Mouse (Mus musculus): ENCODE data around the gene Bcat2. TPM values are rescaled to one million over a fixed set of nuclear protein-coding genes. Genes with fewer than 3 reads are reported as not detected.

Bcat2 gene
- polyA plus RNA-seq, 1 experiment from 2014 or later, result 24.7 TPM

DNA sequence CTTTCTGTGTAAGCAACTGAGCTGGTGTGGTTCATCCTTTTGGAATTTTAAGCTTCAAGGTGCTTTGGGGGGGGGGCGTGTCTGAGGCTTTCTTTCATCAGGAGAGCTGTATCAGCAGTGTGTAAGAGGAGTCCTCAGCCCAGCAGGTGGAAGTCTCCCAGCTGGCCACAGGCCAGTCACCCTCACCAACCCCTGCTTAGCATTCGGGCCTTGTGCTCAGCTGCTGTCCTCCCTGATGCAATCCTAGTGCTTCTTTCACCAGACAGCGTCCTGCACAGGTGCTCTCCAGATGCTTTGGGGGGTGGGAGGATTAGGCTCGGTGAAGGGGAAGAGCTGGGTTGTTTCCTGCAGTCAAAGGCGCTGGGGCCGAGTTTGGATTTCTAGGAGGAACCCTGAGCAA lies 46.3 kb downstream of the Bcat2 start:
- H3K4me3 ChIP-seq (ENCODE audit: low read depth, low read length), result no peak overlapping the region
- H3K27ac ChIP-seq (ENCODE audit: low read depth, low read length), result no peak overlapping the region
- ATAC-seq (ENCODE audit: low FRiP score), result no peak
- H3K9ac ChIP-seq (ENCODE audit: low read length), result no peak overlapping the region
- H3K36me3 ChIP-seq (ENCODE audit: control insufficient read depth, insufficient read depth, low read length), result no peaks in the 10 kb centered on the region
- peaks cover 17% of the 10 kb centered on the region for H3K27me3 ChIP-seq (ENCODE audit: control insufficient read depth, insufficient read depth, low read length)
- H3K9me3 ChIP-seq (ENCODE audit: control insufficient read depth, low read length), result no peaks in the 10 kb centered on the region
- no peak for DNase-seq (ENCODE audit: low spot score, missing footprints)
- H3K4me2 ChIP-seq, result no peak overlapping the region
- H3K4me1 ChIP-seq (ENCODE audit: control insufficient read depth, insufficient read depth, low read length), result no peaks in the 10 kb centered on the region
- WGBS, result 24% methylated on average over 6 of the region's 6 CpGs

GRCm38 (mm10) chr7:45617042-45617695 lies 47.2 kb downstream of the Bcat2 start, which contains the start of gene Fut1:
Gene Fut1 (plus strand): TSS chr7:45617289.
- ATAC-seq (ENCODE audit: low FRiP score) (no peak), DNase-seq (ENCODE audit: low spot score, missing footprints) (no peak)
- WGBS, result 7% methylated on average over 31 of the region's 31 CpGs
- Histone ChIP-seq H3K27ac (ENCODE audit: low read depth, low read length) (no peak within 1 kb of the TSS), H3K9me3 (ENCODE audit: control insufficient read depth, low read length) (no peaks in the 10 kb centered on the region), H3K4me3 (ENCODE audit: low read depth, low read length) (no peak within 1 kb of the TSS), H3K27me3 (ENCODE audit: control insufficient read depth, insufficient read depth, low read length) (peaks cover 17% of the 10 kb centered on the region), H3K4me2 (no peak within 1 kb of the TSS), H3K36me3 (ENCODE audit: control insufficient read depth, insufficient read depth, low read length) (no peaks in the 10 kb centered on the region), H3K4me1 (ENCODE audit: control insufficient read depth, insufficient read depth, low read length) (no peaks in the 10 kb centered on the region), H3K9ac (ENCODE audit: low read length) (no peak within 1 kb of the TSS)

DNA sequence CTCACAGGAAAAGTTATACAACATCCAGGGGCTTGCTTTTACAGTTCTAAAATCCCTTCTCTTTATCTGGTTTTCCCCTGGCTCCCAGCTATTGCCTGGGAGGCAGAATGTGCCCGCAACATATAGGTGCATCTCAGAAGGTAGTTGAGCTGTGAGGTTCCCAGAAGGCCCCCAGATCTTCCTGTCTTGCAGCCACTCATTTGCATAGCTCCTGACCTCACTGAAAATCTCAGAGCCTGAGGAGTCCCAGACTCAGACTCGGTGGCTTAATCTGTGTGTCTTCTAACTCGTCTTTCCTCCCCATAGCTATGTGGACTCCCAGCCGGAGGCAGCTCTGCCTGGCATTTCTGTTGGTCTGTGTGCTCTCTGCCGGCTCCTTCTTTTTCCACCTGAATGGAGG lies 48.4 kb downstream of the Bcat2 start:
- Histone ChIP-seq H3K27ac (ENCODE audit: low read depth, low read length) (no peak overlapping the region), H3K4me1 (ENCODE audit: control insufficient read depth, insufficient read depth, low read length) (no peaks in the 10 kb centered on the region), H3K4me2 (no peak overlapping the region), H3K27me3 (ENCODE audit: control insufficient read depth, insufficient read depth, low read length) (peaks cover 17% of the 10 kb centered on the region), H3K9me3 (ENCODE audit: control insufficient read depth, low read length) (no peaks in the 10 kb centered on the region), H3K9ac (ENCODE audit: low read length) (no peak overlapping the region), H3K4me3 (ENCODE audit: low read depth, low read length) (no peak overlapping the region), H3K36me3 (ENCODE audit: control insufficient read depth, insufficient read depth, low read length) (no peaks in the 10 kb centered on the region)
- DNase-seq (ENCODE audit: low spot score, missing footprints) (no peak), ATAC-seq (ENCODE audit: low FRiP score) (no peak)
- 86% methylated on average over 5 of the region's 5 CpGs for WGBS

DNA sequence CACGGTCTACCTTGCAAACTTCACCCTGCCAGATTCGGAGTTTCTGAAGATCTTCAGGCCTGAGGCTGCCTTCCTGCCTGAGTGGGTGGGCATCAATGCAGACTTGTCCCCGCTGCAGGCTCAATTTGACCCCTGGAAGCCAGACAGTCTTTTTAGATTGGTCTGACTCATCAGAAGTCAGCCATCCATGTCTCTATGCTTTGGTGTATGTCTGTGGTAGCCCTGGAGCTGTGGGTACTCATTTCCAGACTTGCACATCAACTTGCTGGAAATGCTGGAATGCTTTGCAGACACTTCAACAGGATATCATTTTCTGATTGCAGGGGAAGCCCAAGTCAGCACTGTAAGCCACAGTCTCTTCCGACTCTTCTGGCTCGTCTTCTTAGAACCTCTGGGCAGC lies 49.6 kb downstream of the Bcat2 start:
- DNase-seq (ENCODE audit: low spot score, missing footprints), result no peak
- no peaks in the 10 kb centered on the region for H3K9me3 ChIP-seq (ENCODE audit: control insufficient read depth, low read length)
- H3K9ac ChIP-seq (ENCODE audit: low read length), result no peak overlapping the region
- H3K4me3 ChIP-seq (ENCODE audit: low read depth, low read length), result no peak overlapping the region
- H3K4me2 ChIP-seq, result no peak overlapping the region
- no peak for ATAC-seq (ENCODE audit: low FRiP score)
- 83% methylated on average over 5 of the region's 5 CpGs for WGBS
- H3K4me1 ChIP-seq (ENCODE audit: control insufficient read depth, insufficient read depth, low read length), result no peaks in the 10 kb centered on the region
- H3K36me3 ChIP-seq (ENCODE audit: control insufficient read depth, insufficient read depth, low read length), result no peaks in the 10 kb centered on the region
- peaks cover 17% of the 10 kb centered on the region for H3K27me3 ChIP-seq (ENCODE audit: control insufficient read depth, insufficient read depth, low read length)
- no peak overlapping the region for H3K27ac ChIP-seq (ENCODE audit: low read depth, low read length)

GRCm38 (mm10) chr7:45621443-45621842 lies 51.5 kb downstream of the Bcat2 start, which contains the start of gene Izumo1:
Gene Izumo1 (plus strand): TSS chr7:45621811.
- ATAC-seq (ENCODE audit: low FRiP score), result no peak

GRCm38 (mm10) chr7:45623507-45623906 lies 53.6 kb downstream of the Bcat2 start:
- H3K4me3 ChIP-seq (ENCODE audit: low read depth, low read length), result no peak overlapping the region
- WGBS, result 91% methylated on average over 11 of the region's 11 CpGs
- DNase-seq (ENCODE audit: low spot score, missing footprints) (no peak), ATAC-seq (ENCODE audit: low FRiP score) (no peak)
- H3K9me3 ChIP-seq (ENCODE audit: control insufficient read depth, low read length), result no peaks in the 10 kb centered on the region
- no peaks in the 10 kb centered on the region for H3K36me3 ChIP-seq (ENCODE audit: control insufficient read depth, insufficient read depth, low read length)
- no peak overlapping the region for H3K27ac ChIP-seq (ENCODE audit: low read depth, low read length)
- no peak overlapping the region for H3K9ac ChIP-seq (ENCODE audit: low read length)
- H3K27me3 ChIP-seq (ENCODE audit: control insufficient read depth, insufficient read depth, low read length), result peaks cover 16% of the 10 kb centered on the region
- no peaks in the 10 kb centered on the region; the same call in none of the 2 replicates for H3K4me1 ChIP-seq (ENCODE audit: control insufficient read depth, insufficient read depth, low read length)
- no peak overlapping the region for H3K4me2 ChIP-seq

More at GRCm38 (mm10) chr7:45621443-45621842, 51.5 kb downstream of the Bcat2 start, which contains the start of gene Izumo1:
- H3K36me3 ChIP-seq (ENCODE audit: control insufficient read depth, insufficient read depth, low read length), result no peaks in the 10 kb centered on the region
- no peak within 1 kb of the TSS for H3K27ac ChIP-seq (ENCODE audit: low read depth, low read length)
- H3K9ac ChIP-seq (ENCODE audit: low read length), result no peak within 1 kb of the TSS
- H3K4me2 ChIP-seq, result no peak within 1 kb of the TSS; the same call in 1 of the 2 replicates
- H3K9me3 ChIP-seq (ENCODE audit: control insufficient read depth, low read length), result no peaks in the 10 kb centered on the region
- WGBS, result 30% methylated on average over 9 of the region's 9 CpGs
- H3K4me3 ChIP-seq (ENCODE audit: low read depth, low read length), result no peak within 1 kb of the TSS
- H3K27me3 ChIP-seq (ENCODE audit: control insufficient read depth, insufficient read depth, low read length), result peaks cover 15% of the 10 kb centered on the region
- H3K4me1 ChIP-seq (ENCODE audit: control insufficient read depth, insufficient read depth, low read length), result no peaks in the 10 kb centered on the region
- peak; percentile 90 for DNase-seq (ENCODE audit: low spot score, missing footprints)

DNA sequence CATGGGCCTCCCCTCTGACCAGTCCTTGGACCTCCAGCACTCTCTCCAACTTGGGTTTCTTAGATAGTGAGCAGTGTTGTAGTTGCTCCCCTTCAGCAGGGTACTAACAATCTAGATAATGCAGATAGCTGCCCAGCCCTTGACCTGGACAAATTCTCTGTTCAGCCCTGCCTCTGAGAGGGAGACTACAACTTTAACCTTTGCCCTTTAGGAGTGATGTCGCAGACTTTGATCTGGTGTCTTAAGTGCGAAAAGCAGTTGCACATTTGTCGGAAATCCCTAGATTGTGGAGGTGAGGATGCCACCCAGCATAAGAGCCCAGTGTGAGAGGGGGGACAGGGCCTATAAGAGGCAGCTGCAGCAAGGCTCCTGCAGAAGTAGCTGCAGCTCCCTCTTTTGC lies 54.8 kb downstream of the Bcat2 start:
- H3K4me3 ChIP-seq (ENCODE audit: low read depth, low read length), result no peak overlapping the region
- no peak for DNase-seq (ENCODE audit: low spot score, missing footprints)
- peaks cover 18% of the 10 kb centered on the region for H3K27me3 ChIP-seq (ENCODE audit: control insufficient read depth, insufficient read depth, low read length)
- H3K36me3 ChIP-seq (ENCODE audit: control insufficient read depth, insufficient read depth, low read length), result no peaks in the 10 kb centered on the region
- no peak overlapping the region for H3K9ac ChIP-seq (ENCODE audit: low read length)
- WGBS, result 81% methylated on average over 3 of the region's 3 CpGs
- no peak overlapping the region for H3K4me2 ChIP-seq
- H3K9me3 ChIP-seq (ENCODE audit: control insufficient read depth, low read length), result no peaks in the 10 kb centered on the region
- no peaks in the 10 kb centered on the region; the same call in none of the 2 replicates for H3K4me1 ChIP-seq (ENCODE audit: control insufficient read depth, insufficient read depth, low read length)
- no peak for ATAC-seq (ENCODE audit: low FRiP score)
- H3K27ac ChIP-seq (ENCODE audit: low read depth, low read length), result no peak overlapping the region

- Histone ChIP-seq H3K4me2 (no peak overlapping the region), H3K4me3 (ENCODE audit: low read depth, low read length) (no peak overlapping the region), H3K27ac (ENCODE audit: low read depth, low read length) (no peak overlapping the region), H3K9ac (ENCODE audit: low read length) (no peak overlapping the region), H3K36me3 (ENCODE audit: control insufficient read depth, insufficient read depth, low read length) (no peaks in the 10 kb centered on the region), H3K27me3 (ENCODE audit: control insufficient read depth, insufficient read depth, low read length) (peaks cover 18% of the 10 kb centered on the region), H3K4me1 (ENCODE audit: control insufficient read depth, insufficient read depth, low read length) (no peaks in the 10 kb centered on the region; the same call in none of the 2 replicates), H3K9me3 (ENCODE audit: control insufficient read depth, low read length) (no peaks in the 10 kb centered on the region)
- DNase-seq (ENCODE audit: low spot score, missing footprints) (no peak), ATAC-seq (ENCODE audit: low FRiP score) (no peak)
- 94% methylated on average over 8 of the region's 8 CpGs for WGBS
Measured at GRCm38 (mm10) chr7:45625481-45625880, 55.5 kb downstream of the Bcat2 start.

DNA sequence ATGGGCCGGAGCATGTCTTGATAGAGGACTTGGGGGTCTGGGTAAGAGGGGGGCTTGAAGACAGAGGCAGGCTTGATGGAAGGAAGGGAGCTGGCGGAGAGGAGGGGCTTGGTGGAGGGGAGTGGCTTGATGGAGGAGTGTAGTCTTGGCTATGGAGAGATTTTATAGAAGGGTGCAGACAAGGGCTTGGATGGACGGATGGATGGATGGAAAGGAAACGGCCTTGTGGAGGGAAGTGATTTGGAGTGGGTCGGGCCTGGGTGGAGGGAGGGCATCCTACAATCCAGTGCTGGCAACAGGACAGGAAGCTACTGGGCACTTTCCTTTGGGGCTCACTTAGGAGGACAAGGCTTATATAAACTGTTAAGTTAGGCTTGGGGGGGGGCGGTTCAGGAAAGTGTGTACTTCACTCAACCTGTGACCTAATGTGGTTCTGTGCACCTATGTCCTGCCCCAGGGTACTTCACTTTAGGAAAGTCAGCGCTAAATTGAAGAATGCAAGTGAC lies 56.7 kb downstream of the Bcat2 start:
- no peaks in the 10 kb centered on the region; the same call in none of the 2 replicates for H3K4me1 ChIP-seq (ENCODE audit: control insufficient read depth, insufficient read depth, low read length)
- H3K36me3 ChIP-seq (ENCODE audit: control insufficient read depth, insufficient read depth, low read length), result no peaks in the 10 kb centered on the region
- peaks cover 18% of the 10 kb centered on the region for H3K27me3 ChIP-seq (ENCODE audit: control insufficient read depth, insufficient read depth, low read length)
- 93% methylated on average over 7 of the region's 7 CpGs for WGBS
- H3K9ac ChIP-seq (ENCODE audit: low read length), result no peak overlapping the region
- no peaks in the 10 kb centered on the region for H3K9me3 ChIP-seq (ENCODE audit: control insufficient read depth, low read length)
- ATAC-seq (ENCODE audit: low FRiP score) (no peak), DNase-seq (ENCODE audit: low spot score, missing footprints) (no peak)
- H3K4me2 ChIP-seq, result no peak overlapping the region
- H3K27ac ChIP-seq (ENCODE audit: low read depth, low read length), result no peak overlapping the region
- no peak overlapping the region for H3K4me3 ChIP-seq (ENCODE audit: low read depth, low read length)
